Mouse (Mus musculus): ENCODE data around the gene Ccdc150.

DNA sequence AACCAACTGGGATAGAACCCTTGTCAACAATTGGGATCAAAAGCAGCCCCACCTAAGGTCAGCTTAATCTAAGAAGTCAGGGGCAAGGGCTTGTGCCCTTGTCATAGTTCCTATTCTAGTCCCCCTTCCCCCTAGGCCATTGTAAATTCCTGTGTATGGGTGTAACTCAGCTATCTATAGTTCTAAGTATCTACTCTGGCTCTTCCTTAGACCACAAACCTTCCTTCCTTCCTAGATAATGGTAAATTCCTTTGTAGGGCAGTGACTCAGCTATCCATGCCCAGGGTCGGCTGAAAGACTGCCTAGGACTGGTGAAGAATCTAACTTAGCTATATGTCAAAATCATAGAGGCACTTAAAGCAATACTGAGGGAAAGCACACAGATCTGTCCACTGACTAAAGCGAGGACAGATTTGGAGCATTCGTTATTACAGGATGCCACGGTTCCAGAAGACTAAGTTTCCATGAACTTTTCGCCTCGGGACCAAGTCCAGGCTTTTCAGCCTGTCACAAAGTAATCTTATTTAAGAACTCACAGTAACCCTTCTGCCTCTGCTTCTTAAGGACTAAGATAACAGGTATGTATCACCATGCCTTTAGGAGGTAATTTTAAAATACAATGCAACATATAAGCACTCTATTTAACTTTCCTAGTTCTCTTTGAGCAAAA is 77.5 kb downstream of the Ccdc150 start:
- TF ChIP-seq POLR2A (IDR thresholded peaks at IDR 0.05; ENCODE audit: insufficient read length, low read depth) (no peak), E2F4 (IDR thresholded peaks at IDR 0.05; ENCODE audit: insufficient read depth) (no peak), POLR2AphosphoS2 (IDR thresholded peaks at IDR 0.05; ENCODE audit: insufficient read length, low read depth) (no peak), TCF12 (IDR thresholded peaks at IDR 0.05; ENCODE audit: insufficient read depth, poor library complexity, severe bottlenecking) (no peak), CEBPB (IDR thresholded peaks at IDR 0.05; ENCODE audit: insufficient read depth, poor library complexity, severe bottlenecking) (no peak), MAX (IDR thresholded peaks at IDR 0.05; ENCODE audit: low read depth) (no peak), MYOD1 (IDR thresholded peaks at IDR 0.05; ENCODE audit: control insufficient read depth in 1 of 3, insufficient read length in 2 of 3, low read depth in 2 of 3) (no peak), USF1 (IDR thresholded peaks at IDR 0.05; ENCODE audit: low read depth) (no peak)

Measured in myocyte (in vitro differentiated cells).